ENCODE assay signal across 11 mouse cellular contexts in genomic region chr1:164631679-164632078, GRCm38 (mm10).
DNase-seq lines count a peak whose midpoint lies in the region; ATAC-seq and TF ChIP-seq lines count a peak whose summit lies in the region.
"Had no signal": no experiment of that assay in that cellular context is flagged by ENCODE, and none has a peak within 500 bp of the region (broad histone marks: within the 10 kb centered on the region; RNA-seq: fewer than 3 reads in every experiment).

No protein-coding gene starts in this region.

- TF ChIP-seq CTCF in kidney, postnatal 0 days (IDR thresholded peaks at IDR 0.05; ENCODE audit: low read depth): no peak

- H3K27ac ChIP-seq in kidney, postnatal 0 days: no peak overlapping the region
- H3K27ac ChIP-seq: liver, embryonic 15.5 days had no signal

- H3K9ac ChIP-seq in kidney, postnatal 0 days (ENCODE audit: low read depth, low read length): no peak overlapping the region
- H3K9ac ChIP-seq: embryonic facial prominence, embryonic 13.5 days; liver, embryonic 15.5 days had no signal

- H3K4me3 ChIP-seq in kidney, postnatal 0 days (replicated peaks; ENCODE audit: low read depth, low read length): no peak overlapping the region
- H3K4me3 ChIP-seq: embryonic facial prominence, embryonic 13.5 days; liver, embryonic 15.5 days had no signal

- H3K27me3 ChIP-seq in kidney, postnatal 0 days (ENCODE audit: insufficient read depth, low read length): no peaks in the 10 kb centered on the region
- H3K27me3 ChIP-seq: embryonic facial prominence, embryonic 13.5 days; liver, embryonic 15.5 days had no signal

- peak; percentile 69 for DNase-seq in kidney, postnatal 0 days (ENCODE audit: low spot score)
- DNase-seq in kidney, adult 11 months: no peak
- peak; percentile 6 for DNase-seq in urinary bladder, postnatal 25 days (ENCODE audit: low spot score)
- no peak for DNase-seq in urinary bladder, postnatal 4 days (ENCODE audit: low spot score in 2 of 2)
- peak; percentile 23 for DNase-seq in gastrocnemius, postnatal 25 days
- no peak for DNase-seq in natural killer cell, adult 2 months (ENCODE audit: low spot score in 2 of 2)
- DNase-seq in cerebellum, adult 18-20 months: no peak
- DNase-seq in retina, postnatal 1 day: no peak
- DNase-seq: kidney, postnatal 36 days had no signal

- no peaks in the 10 kb centered on the region for H3K36me3 ChIP-seq in kidney, postnatal 0 days (ENCODE audit: insufficient read depth, low read length)
- H3K36me3 ChIP-seq: embryonic facial prominence, embryonic 13.5 days; liver, embryonic 15.5 days had no signal

- no peaks in the 10 kb centered on the region for H3K4me1 ChIP-seq in kidney, postnatal 0 days (replicated peaks; ENCODE audit: insufficient read depth, low read length)
- H3K4me1 ChIP-seq: embryonic facial prominence, embryonic 13.5 days; liver, embryonic 15.5 days had no signal

- 46% methylated on average over 6 of the region's 6 CpGs for WGBS in kidney, postnatal 0 days

- 0 out of 2 replicates have a peak, but pooled peaks have one; percentile 33 for ATAC-seq in kidney, postnatal 0 days (replicated peaks; ENCODE audit: low FRiP score, low read depth)

- H3K9me3 ChIP-seq in kidney, postnatal 0 days (replicated peaks; ENCODE audit: low read length): no peaks in the 10 kb centered on the region
- H3K9me3 ChIP-seq: embryonic facial prominence, embryonic 13.5 days; liver, embryonic 15.5 days had no signal

- no peak overlapping the region for H3K4me2 ChIP-seq in kidney, postnatal 0 days (ENCODE audit: low read length)
- H3K4me2 ChIP-seq: embryonic facial prominence, embryonic 13.5 days; liver, embryonic 15.5 days had no signal

Comparison
In these comparisons a context has a peak if more than half of its experiments do, and no peak if none do; other contexts are left out.
1. DNase-seq: peak in kidney, postnatal 0 days (single experiment), urinary bladder, postnatal 25 days (single experiment) and gastrocnemius, postnatal 25 days (single experiment); none in kidney, adult 11 months (single experiment), urinary bladder, postnatal 4 days (0 of 2), natural killer cell, adult 2 months (0 of 2), cerebellum, adult 18-20 months (0 of 2) and retina, postnatal 1 day (single experiment).